Mouse (Mus musculus) hematopoietic stem cell, adult 5-6 weeks (primary cell): ENCODE measurements around the gene Prox2. TPM values are rescaled to one million over a fixed set of nuclear protein-coding genes. Genes with fewer than 3 reads are reported as not detected.
A peak's percentile ranks its signal among the peaks of the same experiment; 100 is the strongest.

Experiments
- ATAC-seq, 2 experiments: fragments of 125-278 bp in 1 of 2; replicated peaks in 1 of 2; 2 replicates each; pipeline ENCODE4 v1.8.0; 2016 to 2017; ENCODE audit warnings: inconsistent platforms in 2 of 2, mild to moderate bottlenecking in 2 of 2, moderate number of reproducible peaks in 2 of 2, low read depth in 1 of 2, moderate TSS enrichment in 1 of 2; ENCODE audit not compliant: low FRiP score in 2 of 2, poor library complexity in 2 of 2, severe bottlenecking in 2 of 2, insufficient read depth in 1 of 2, low TSS enrichment in 1 of 2
- total RNA-seq: library from RNA; stranded (forward); fragments of 172-1452, 232-1000 nt; gene quantifications from 2 replicates; pipeline ENCODE4 v1.2.3, GENCODE M21; 2017

The Prox2 gene
- total RNA-seq, 1 experiment from 2014 or later: 1.7 TPM

DNA sequence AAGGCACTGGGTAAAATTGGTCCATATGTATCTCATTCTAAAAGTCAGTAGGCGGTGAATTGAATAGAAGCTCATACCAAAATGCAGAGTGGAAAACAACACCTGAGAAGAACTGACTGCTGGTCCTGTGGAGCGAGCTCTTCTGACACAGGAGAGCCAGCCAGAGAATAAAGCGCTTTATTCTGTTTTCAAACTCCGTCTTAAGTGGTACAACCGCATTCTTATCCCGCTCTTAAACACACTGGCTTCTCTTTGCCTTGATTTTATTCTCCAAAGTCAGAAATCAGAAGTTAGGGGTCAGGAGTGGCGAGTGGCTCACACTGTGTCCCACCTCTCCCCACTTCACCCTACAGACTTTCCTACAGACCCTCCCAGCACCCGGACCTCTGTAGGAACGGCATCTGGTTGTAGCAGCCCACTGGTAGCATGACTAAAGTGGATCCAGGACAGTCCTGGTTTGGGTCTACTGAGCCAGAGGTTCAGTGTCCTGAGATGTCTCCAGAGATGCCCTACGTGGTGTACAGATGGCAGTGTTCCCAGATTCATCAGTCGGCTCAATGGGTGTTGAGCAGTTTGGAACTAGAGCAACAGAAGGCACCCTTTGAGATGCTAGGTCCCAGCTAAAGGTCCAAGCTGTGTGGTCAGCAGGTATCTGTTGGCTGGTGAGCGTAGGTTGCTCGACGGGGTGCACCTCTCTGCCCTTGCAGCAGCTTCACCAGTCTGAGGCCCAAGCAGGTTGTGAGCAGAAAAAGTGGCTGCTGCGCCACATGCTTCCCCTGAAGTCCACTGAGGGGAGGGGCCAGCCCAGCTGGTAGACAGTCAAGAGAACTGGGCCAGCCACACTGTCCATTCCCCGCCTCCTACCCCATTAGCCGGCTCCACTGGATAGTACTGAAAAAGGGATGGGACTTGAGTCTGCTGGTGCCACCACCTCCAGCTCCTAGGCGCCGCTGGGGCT is 25.2 kb upstream of the Prox2 start:
- no peak for ATAC-seq

DNA sequence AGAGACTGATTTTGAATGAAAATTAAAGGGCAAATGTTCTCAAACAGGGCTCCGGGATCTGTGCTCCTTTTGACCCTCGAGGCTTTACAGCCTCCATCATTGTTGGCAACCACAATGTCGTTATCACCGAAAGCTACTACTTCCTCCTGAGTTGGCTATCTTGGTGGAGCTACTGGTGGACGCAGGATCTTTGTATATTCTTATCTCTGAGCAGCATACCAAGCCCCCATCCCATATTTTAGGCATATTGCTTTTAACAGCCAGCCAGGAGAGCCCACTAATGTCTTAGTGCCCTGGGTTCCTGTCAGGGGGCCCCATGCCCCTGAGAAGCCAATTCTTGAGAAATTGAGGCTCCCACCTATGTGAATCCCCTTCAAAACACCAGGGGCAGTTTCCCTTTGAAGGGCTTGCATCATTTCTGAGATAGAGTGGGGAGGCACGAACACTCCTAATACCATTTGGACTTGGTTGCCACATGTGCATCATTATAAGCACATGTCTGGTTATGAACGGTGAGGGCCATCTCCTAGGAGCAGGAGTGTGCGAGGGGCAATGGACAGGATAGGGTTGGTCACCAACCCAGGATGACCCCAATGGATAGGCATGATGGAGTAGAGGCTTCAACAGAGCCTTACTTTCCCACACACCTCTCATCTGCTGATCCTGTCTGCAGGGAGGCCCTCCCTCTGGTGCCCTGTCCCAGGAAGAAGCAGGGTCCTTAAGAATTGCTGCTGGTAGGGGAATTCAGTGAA is 23.7 kb upstream of the Prox2 start:
- no peak for ATAC-seq

DNA sequence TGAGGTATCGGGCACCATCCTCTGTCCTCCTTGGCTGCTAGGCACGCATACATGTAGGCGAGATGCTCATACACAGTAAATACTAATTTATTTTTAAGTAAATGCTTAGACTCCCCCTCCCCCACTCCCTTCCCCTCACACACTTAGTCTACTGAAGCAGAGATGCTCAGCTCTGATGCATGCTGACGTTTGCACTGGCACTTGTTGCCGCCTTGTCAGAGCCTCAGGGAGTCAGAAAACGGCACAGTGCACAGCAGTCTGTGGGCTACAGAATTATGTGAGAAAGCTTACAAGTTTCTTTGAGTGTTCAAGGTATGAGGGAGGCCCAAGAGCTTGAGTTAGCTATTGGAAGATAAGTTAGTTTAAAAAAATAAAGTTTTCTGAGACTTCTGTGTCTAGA is 20.8 kb upstream of the Prox2 start:
- ATAC-seq: no peak

DNA sequence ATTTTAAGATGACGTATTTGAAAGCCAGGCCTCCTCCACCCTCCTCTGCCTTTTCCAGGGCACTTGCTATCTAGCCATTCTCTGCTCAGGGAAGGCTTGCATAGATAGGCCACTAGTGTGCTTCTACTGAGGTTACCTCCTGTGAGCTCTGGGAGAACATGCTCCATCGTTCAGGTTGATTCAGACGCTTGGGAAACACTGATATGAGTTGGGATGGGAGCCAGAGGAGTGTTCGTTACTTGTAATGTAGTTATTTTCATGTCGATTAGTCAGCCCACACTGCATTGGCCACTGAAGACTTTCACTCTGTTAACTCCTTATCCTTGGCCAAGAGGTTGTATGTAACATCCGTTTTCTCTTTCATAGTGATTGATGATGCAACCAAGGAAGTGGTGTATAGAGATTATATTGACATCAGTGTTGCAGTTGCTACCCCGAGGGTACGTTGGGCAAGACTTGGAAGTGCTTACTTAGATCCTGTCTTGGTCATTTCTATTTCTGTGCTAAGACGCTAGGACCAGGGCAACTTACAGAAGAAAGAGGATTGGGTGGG is 18.9 kb upstream of the Prox2 start:
- peak; percentile 37 to 53; a peak in 2 of 4 replicates for ATAC-seq

DNA sequence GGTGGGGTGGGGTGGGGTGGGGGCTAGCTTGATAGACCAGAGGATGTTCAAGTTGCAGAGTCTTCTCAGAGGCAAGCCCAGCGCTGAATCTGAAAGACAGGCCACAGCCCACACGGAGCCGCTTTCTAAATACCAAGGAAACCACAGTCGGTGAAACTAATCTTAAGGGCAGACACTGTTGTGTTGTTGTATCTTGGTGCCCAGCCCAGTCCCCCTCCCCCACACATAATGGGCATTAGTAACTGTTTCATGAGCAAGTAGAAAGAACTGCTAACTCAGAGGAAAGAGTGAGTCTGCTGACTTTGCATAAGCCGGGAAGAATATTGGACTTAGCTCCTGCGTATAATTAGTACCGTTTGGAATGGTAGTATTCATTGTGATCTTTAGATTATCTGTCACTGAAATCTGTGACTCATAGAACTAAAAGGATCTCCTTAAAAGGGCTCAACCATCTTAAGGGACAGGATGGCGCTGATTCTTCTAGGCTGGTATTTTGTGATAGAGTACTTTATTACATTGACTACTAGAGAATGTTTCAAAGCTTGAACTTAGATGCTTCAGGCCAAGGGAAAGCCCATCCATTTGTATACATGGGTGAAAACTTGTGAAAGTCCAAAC is 16.5 kb upstream of the Prox2 start:
- ATAC-seq: no peak

DNA sequence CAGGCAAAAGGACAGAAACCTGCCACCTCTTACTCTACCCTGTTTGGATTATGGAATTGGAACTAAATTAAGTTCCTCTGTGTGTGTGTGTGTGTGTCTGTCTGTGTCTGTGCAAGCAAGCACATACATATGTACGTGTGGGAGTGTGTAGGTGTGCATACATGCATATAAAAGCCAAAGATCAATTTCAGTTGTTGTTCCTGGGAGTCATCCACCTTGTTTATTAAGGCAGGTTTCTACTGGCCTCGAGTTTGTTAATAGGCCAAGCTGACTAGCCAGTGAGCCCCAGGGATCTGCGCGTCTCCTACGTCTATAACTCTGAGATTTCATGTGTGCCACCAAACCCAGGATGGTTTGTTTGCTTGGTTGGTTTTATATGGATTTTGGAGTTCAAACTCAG is 14.2 kb upstream of the Prox2 start:
- ATAC-seq: no peak

DNA sequence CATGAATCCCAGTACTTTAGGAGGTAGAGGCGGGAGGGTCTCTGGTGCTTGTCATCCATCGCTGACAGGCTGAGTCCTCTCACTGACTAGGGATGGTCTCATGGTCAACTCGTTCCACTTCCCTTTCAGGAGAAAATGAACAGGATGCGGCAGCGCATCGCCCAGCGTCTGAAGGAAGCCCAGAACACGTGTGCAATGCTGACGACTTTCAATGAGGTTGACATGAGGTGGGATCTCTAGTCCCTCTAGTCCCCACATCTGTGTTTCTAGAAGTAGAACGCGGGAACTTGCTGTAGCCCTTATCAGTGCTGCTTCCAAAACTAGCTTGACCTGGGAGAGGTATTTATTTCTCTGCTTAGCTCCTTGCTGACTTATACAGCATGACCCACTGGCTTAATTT is 13.1 kb upstream of the Prox2 start:
- ATAC-seq: no peak

DNA sequence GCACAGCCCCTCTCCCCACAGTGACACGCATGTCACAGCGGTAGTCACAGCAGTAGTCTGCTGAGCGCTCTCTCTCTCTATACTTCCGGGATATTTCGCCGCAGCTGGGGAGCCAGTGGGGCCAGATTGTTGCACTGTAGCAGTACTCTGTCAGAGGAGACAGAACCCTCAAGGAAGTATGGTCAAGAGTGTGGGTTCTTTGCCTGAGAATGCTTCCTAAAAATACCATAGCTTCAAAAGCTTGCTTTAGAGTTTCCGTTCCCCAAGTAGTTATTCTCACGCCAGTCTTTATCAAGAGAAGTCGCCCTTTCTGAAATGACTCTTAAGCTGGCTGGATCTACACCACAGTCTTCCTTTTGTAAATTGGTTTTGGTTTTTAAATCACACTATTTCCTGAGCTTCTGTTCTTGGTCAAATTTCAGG is 12.6 kb upstream of the Prox2 start:
- peak; percentile 53 to 69; a peak in 3 of 4 replicates for ATAC-seq

DNA sequence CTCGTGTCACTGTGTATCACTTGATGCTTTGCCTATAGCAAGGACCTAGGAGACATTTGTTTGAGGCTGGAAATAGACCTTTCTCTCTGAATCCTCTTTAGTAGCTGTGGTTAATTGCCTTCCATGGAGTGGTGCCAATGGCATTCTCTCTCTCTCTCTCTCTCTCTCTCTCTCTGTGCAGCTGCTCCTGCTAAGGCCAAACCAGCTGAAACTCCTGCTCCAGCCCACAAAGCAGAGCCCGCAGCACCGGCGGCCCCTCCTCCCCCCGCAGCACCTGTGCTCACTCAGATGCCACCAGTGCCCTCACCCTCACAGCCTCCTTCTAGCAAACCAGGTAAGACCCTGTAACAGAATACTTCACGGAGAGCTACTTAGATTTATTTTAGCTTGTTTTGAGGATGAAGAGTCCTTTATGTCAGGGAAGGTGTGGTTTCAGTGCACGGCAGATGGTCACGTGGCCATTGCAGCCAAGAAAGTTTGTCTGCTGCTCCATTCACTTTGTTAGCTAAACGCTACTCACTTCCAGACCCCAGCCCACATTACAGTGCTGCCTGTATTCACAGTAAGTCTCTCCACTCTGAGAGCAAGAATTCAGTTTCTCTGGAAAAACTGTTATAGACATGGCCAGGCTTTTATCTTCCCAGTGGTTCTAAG is 11.4 kb upstream of the Prox2 start:
- no peak for ATAC-seq

DNA sequence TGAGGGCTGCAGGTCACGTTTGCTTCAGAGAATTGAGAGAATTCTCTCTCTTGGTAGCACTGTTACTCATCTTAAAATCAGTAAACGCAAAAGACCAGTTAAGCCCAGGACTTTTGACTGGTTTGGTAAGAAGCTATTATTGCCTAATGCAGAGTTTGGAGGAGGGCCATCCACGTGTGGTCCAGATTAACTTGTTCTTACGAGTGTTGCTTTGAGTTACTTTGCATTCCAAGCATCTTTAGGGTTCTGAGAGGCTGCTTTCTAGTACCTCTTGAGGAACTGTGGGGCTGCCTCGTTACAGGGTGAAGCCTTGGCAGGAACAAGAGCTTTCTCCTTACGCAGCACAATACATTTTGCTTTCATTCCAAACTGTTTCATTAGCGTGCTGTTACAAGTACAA is 5.1 kb upstream of the Prox2 start:
- ATAC-seq: no peak

DNA sequence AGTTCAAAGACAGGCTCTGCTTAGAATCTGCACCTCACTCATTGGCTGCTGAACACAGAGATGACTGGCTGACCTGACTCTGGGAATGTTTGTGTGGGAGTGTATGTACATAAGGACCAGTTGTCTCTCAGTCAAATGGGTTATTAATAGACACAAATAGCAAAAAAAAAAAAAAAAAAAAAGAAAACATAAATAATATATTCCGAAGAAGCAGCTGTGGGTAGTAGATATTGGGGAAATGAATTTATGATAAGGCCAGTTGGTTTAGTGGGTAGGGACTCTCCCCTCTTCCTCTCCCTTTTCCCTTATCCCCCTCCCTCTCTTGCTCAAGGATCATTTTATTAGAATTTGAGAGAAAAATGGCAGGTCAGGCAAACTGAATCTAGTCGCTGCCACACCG is 3.4 kb upstream of the Prox2 start:
- ATAC-seq: no peak

DNA sequence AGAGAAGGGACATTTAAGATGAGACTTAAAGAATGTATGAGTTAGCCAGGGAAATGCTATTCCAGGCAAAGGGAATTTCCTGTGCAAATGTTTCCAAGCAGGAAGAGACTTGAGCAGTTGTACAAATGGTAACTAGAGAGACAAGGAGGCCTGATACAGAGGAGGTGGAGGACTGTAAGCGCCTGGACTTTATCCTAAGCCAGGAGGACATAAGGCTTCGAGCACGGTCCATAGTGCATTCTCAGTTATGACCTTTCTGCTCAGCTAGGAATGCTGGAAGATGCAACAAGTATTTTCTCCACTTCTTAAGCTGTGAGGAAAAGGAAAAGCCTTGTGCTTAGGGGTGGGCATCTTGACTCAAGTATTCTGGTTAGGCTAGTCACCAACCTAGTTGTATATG is 2.8 kb upstream of the Prox2 start:
- no peak for ATAC-seq

DNA sequence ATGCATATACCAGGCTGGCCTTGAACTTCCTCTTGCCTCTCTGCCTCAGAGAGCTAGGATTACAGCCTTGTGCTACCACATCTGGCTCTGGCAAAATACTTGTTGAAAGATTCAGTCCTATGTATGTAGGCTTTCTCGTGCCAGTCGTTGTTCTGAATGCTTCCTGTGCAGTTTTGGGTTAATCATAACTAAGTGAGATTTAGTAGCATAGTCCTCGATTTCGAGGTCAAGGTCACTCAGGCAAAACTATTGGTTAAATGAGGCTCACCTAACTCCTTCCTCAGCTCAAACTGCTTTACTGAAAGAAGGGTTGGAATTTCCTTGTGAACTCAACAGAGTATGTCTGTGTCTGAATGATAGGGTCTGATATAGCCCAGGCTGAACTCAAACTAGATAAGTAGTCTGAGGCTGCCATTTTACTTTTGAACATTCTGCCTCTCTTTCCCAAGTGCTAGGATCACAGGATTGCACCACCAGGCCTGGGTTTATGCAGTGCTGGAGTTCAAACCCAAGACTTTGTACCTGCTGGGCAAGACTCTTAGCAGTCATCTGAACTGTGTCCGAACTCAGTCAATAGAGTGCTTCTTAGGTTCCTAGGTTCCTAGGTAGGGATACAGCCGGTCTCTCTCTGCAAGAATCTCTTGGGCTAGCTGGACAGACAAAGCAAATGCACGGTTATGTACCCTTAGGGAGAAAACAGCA is 2.1 kb upstream of the Prox2 start:
- ATAC-seq: no peak

DNA sequence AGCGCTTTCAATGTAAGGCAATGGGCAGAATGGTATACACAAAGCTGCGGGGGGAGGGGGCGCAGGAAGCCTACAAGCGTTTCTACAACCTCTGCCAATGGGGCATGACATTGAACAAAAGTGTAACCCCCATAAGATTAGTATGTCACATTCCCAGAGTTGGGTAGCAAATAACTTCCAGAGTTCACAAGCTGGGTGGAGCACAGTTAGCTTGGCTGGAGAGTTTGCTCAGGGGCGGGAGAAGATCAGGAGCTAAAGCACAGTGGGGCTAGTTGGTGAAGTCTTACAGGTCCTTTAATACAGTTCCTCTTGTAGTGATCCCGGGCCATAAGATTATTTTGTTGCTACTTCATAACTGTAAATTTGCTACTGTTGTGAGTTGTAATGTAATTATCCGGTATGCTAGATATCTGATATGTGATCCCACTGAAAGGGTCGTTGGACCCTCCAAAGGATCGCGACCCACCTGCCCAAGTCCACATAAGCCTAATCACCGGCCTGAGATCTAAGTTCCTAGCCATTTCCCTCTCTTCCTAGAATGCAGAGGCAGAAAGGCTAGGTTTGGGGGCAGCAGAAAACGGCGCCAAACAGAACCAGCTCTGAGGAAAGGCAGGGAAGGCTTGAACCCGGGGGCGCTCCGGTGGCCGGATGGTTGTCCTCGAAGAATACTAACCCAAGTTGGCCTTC is 405 bp downstream of the Prox2 start:
- ATAC-seq: no peak

DNA sequence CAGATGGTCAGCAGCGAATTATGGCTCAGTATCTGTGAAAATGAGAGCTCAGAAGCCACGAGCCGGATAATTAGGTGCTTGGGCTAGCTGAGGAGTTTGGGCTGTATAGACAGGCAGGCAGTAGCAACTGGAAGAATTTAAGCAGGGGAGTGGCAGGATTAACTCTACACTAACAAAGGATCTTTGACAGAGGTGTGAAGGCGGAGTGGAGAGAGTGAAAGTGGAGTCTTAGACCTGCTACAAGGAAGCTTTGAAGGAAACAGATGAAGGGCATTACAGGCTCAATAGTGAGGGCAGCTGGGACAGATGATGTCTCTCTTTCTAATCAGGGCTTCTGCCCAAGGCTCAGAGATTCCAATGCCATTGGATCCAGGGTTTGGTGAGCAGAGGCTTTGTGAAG is 1.1 kb downstream of the Prox2 start:
- no peak for ATAC-seq

DNA sequence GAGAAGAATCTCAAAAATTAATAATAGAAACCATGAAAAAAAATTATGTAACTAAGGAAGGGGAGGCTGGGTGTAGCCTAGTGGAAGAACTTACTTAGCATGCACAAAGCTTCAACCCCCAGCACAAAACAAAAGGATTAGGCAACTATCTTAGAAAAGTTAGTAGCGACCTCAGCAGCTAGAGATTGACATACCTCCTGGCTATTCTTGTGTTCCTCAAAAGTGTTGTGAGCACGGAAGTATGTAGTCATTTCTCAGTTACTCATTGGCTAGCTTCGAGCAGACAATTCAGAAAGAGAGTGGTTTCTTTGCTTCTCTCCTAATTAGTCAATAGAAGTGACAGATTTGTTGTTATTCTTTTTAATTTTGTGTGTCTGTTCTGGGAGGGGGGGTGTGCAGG is 1.9 kb downstream of the Prox2 start:
- no peak for ATAC-seq
